Mouse (Mus musculus): ENCODE results near the gene Ak4. TPM values are rescaled to one million over a fixed set of nuclear protein-coding genes. Genes with fewer than 3 reads are reported as not detected.
"Not testable (repeated sequence)": the region's sequence is repeated elsewhere in the genome, so short reads cannot be mapped to it uniquely, and the experiment has no call there.

Gene Ak4
- total and polyA plus RNA-seq, 2 experiments from 2014 or later, result 5.3 to 18.4 TPM

- Histone ChIP-seq H3K9me3 (replicated peaks; ENCODE audit: control insufficient read depth, low read length) (no peaks in the 10 kb centered on the region), H3K4me1 (ENCODE audit: control insufficient read depth, insufficient read depth) (peaks cover 43% of the 10 kb centered on the region), H3K27me3 (ENCODE audit: control insufficient read depth, insufficient read depth, low read length) (no peaks in the 10 kb centered on the region), H3K4me2 (ENCODE audit: low read depth, low read length) (no peak overlapping the region), H3K9ac (replicated peaks; ENCODE audit: low read depth, low read length) (no peak overlapping the region), H3K36me3 (replicated peaks; ENCODE audit: control insufficient read depth, insufficient read depth, low read length) (no peaks in the 10 kb centered on the region), H3K27ac (ENCODE audit: low read depth) (no peak overlapping the region), H3K4me3 (ENCODE audit: low read depth, low read length) (no peak overlapping the region)
- ATAC-seq (ENCODE audit: insufficient read depth, low read depth), result no peak
- WGBS, result 52% methylated on average over 2 of the region's 2 CpGs
- no peak for TF ChIP-seq CTCF (IDR thresholded peaks at IDR 0.05; ENCODE audit: low read depth)
- no peak for TF ChIP-seq EP300 (IDR thresholded peaks at IDR 0.05; ENCODE audit: low read depth)
- no peak for DNase-seq (ENCODE audit: low spot score)
Measured at GRCm38 (mm10) chr4:101442791-101443190, 23.7 kb downstream of the Ak4 start.

GRCm38 (mm10) chr4:101443419-101443991 lies 24.4 kb downstream of the Ak4 start:
- TF ChIP-seq EP300 (IDR thresholded peaks at IDR 0.05; ENCODE audit: low read depth), result no peak
- TF ChIP-seq CTCF (IDR thresholded peaks at IDR 0.05; ENCODE audit: low read depth), result no peak
- ATAC-seq (ENCODE audit: insufficient read depth, low read depth), result no peak
- H3K9me3 ChIP-seq (replicated peaks; ENCODE audit: control insufficient read depth, low read length), result no peaks in the 10 kb centered on the region
- 33% methylated on average over 7 of the region's 7 CpGs for WGBS
- H3K9ac ChIP-seq (replicated peaks; ENCODE audit: low read depth, low read length), result no peak overlapping the region
- no peak overlapping the region for H3K4me2 ChIP-seq (ENCODE audit: low read depth, low read length)
- no peaks in the 10 kb centered on the region for H3K36me3 ChIP-seq (replicated peaks; ENCODE audit: control insufficient read depth, insufficient read depth, low read length)
- DNase-seq (ENCODE audit: low spot score), result no peak
- H3K27ac ChIP-seq (ENCODE audit: low read depth), result no peak overlapping the region
- H3K27me3 ChIP-seq (ENCODE audit: control insufficient read depth, insufficient read depth, low read length), result no peaks in the 10 kb centered on the region
- no peak overlapping the region for H3K4me3 ChIP-seq (ENCODE audit: low read depth, low read length)
- peaks cover 37% of the 10 kb centered on the region for H3K4me1 ChIP-seq (ENCODE audit: control insufficient read depth, insufficient read depth)

GRCm38 (mm10) chr4:101445660-101446059 lies 26.6 kb downstream of the Ak4 start:
- H3K4me3 ChIP-seq (ENCODE audit: low read depth, low read length), result no peak overlapping the region
- peaks cover 24% of the 10 kb centered on the region; the same call in 1 of the 2 replicates for H3K4me1 ChIP-seq (ENCODE audit: control insufficient read depth, insufficient read depth)
- no peak overlapping the region for H3K4me2 ChIP-seq (ENCODE audit: low read depth, low read length)
- no peak for TF ChIP-seq CTCF (IDR thresholded peaks at IDR 0.05; ENCODE audit: low read depth)
- no peak for TF ChIP-seq EP300 (IDR thresholded peaks at IDR 0.05; ENCODE audit: low read depth)
- H3K36me3 ChIP-seq (replicated peaks; ENCODE audit: control insufficient read depth, insufficient read depth, low read length), result no peaks in the 10 kb centered on the region
- no peaks in the 10 kb centered on the region for H3K9me3 ChIP-seq (replicated peaks; ENCODE audit: control insufficient read depth, low read length)
- no peaks in the 10 kb centered on the region for H3K27me3 ChIP-seq (ENCODE audit: control insufficient read depth, insufficient read depth, low read length)
- 80% methylated on average over 4 of the region's 4 CpGs for WGBS
- DNase-seq (ENCODE audit: low spot score) (no peak), ATAC-seq (ENCODE audit: insufficient read depth, low read depth) (no peak)
- no peak overlapping the region for H3K9ac ChIP-seq (replicated peaks; ENCODE audit: low read depth, low read length)
- H3K27ac ChIP-seq (ENCODE audit: low read depth), result no peak overlapping the region

- not testable (repeated sequence) for H3K27ac ChIP-seq (ENCODE audit: low read depth); H3K4me2 ChIP-seq (ENCODE audit: low read depth, low read length); DNase-seq (ENCODE audit: low spot score); H3K9me3 ChIP-seq (replicated peaks; ENCODE audit: control insufficient read depth, low read length); H3K9ac ChIP-seq (replicated peaks; ENCODE audit: low read depth, low read length); H3K36me3 ChIP-seq (replicated peaks; ENCODE audit: control insufficient read depth, insufficient read depth, low read length); H3K4me3 ChIP-seq (ENCODE audit: low read depth, low read length); H3K27me3 ChIP-seq (ENCODE audit: control insufficient read depth, insufficient read depth, low read length); ATAC-seq (ENCODE audit: insufficient read depth, low read depth)
- peaks cover 24% of the 10 kb centered on the region; the same call in 1 of the 2 replicates for H3K4me1 ChIP-seq (ENCODE audit: control insufficient read depth, insufficient read depth)
- 99% methylated on average over 9 of the region's 9 CpGs for WGBS
Measured at GRCm38 (mm10) chr4:101446606-101447005, 27.5 kb downstream of the Ak4 start.

- no peak for ATAC-seq (ENCODE audit: insufficient read depth, low read depth)
- H3K27ac ChIP-seq (ENCODE audit: low read depth), result no peak overlapping the region
- 91% methylated on average over 8 of the region's 8 CpGs for WGBS
Measured at GRCm38 (mm10) chr4:101448701-101449100, 29.6 kb downstream of the Ak4 start.

GRCm38 (mm10) chr4:101449344-101449743 lies 30.3 kb downstream of the Ak4 start:
- H3K9me3 ChIP-seq (replicated peaks; ENCODE audit: control insufficient read depth, low read length), result no peaks in the 10 kb centered on the region
- no peaks in the 10 kb centered on the region for H3K36me3 ChIP-seq (replicated peaks; ENCODE audit: control insufficient read depth, insufficient read depth, low read length)
- H3K27ac ChIP-seq (ENCODE audit: low read depth), result no peak overlapping the region
- H3K4me1 ChIP-seq (ENCODE audit: control insufficient read depth, insufficient read depth), result peaks cover 17% of the 10 kb centered on the region; the same call in 1 of the 2 replicates
- H3K27me3 ChIP-seq (ENCODE audit: control insufficient read depth, insufficient read depth, low read length), result no peaks in the 10 kb centered on the region
- TF ChIP-seq CTCF (IDR thresholded peaks at IDR 0.05; ENCODE audit: low read depth) (no peak), EP300 (IDR thresholded peaks at IDR 0.05; ENCODE audit: low read depth) (no peak)
- no peak for ATAC-seq (ENCODE audit: insufficient read depth, low read depth)
- DNase-seq (ENCODE audit: low spot score), result no peak
- no peak overlapping the region for H3K4me3 ChIP-seq (ENCODE audit: low read depth, low read length)
- no peak overlapping the region for H3K4me2 ChIP-seq (ENCODE audit: low read depth, low read length)
- WGBS, result 61% methylated on average over 7 of the region's 7 CpGs
- H3K9ac ChIP-seq (replicated peaks; ENCODE audit: low read depth, low read length), result no peak overlapping the region

More at GRCm38 (mm10) chr4:101448701-101449100, 29.6 kb downstream of the Ak4 start:
- Histone ChIP-seq H3K36me3 (replicated peaks; ENCODE audit: control insufficient read depth, insufficient read depth, low read length) (no peaks in the 10 kb centered on the region), H3K4me3 (ENCODE audit: low read depth, low read length) (no peak overlapping the region), H3K9ac (replicated peaks; ENCODE audit: low read depth, low read length) (no peak overlapping the region), H3K27me3 (ENCODE audit: control insufficient read depth, insufficient read depth, low read length) (no peaks in the 10 kb centered on the region), H3K4me2 (ENCODE audit: low read depth, low read length) (no peak overlapping the region), H3K4me1 (ENCODE audit: control insufficient read depth, insufficient read depth) (peaks cover 17% of the 10 kb centered on the region; the same call in 1 of the 2 replicates), H3K9me3 (replicated peaks; ENCODE audit: control insufficient read depth, low read length) (no peaks in the 10 kb centered on the region)
- no peak for DNase-seq (ENCODE audit: low spot score)
- no peak for TF ChIP-seq EP300 (IDR thresholded peaks at IDR 0.05; ENCODE audit: low read depth)

All from heart, postnatal 0 days (tissue).